Comparison of ENCODE assay signal across 26 mouse cellular contexts in genomic region chr16:47791456-47791855, GRCm38 (mm10).
"Had no signal": no experiment of that assay in that cellular context is flagged by ENCODE, and none has a peak within 500 bp of the region (broad histone marks: within the 10 kb centered on the region; RNA-seq: fewer than 3 reads in every experiment).

No protein-coding gene starts in this region.

- H3K27ac ChIP-seq: gastrocnemius, adult 2 months; heart, embryonic 13.5 days; heart, embryonic 15.5 days; hindbrain, embryonic 13.5 days; hindbrain, embryonic 15.5 days; hindbrain, postnatal 0 days; kidney, embryonic 15.5 days; kidney, postnatal 0 days; limb, embryonic 13.5 days; limb, embryonic 15.5 days; liver, embryonic 12.5 days; liver, embryonic 14.5 days had no signal

- DNase-seq: gastrocnemius, adult 2 months; gastrocnemius, postnatal 10 days; gastrocnemius, postnatal 25 days; heart, adult 18-20 months; heart, postnatal 14 days; heart, postnatal 36 days; kidney, adult 11 months; kidney, adult 2 months; kidney, adult 9 months; kidney, postnatal 14 days; kidney, postnatal 36 days; layer of hippocampus, adult 9-11 months; layer of hippocampus, postnatal 36 days had no signal

- ATAC-seq: forebrain, embryonic 16.5 days; hindbrain, postnatal 0 days; intestine, embryonic 16.5 days; liver, embryonic 12.5 days had no signal

- H3K4me3 ChIP-seq: gastrocnemius, adult 2 months; heart, embryonic 13.5 days; heart, embryonic 15.5 days; hindbrain, embryonic 13.5 days; hindbrain, embryonic 15.5 days; kidney, embryonic 15.5 days; limb, embryonic 13.5 days; limb, embryonic 15.5 days; liver, embryonic 12.5 days had no signal
